Mouse (Mus musculus): ENCODE measurements at regions not wholly inside any gene's neighbourhood (a gene's known extent, or its start where the extent isn't known, plus 50 kb on each side); places are given as distances from the start of the nearest gene placed in this dataset.

DNA sequence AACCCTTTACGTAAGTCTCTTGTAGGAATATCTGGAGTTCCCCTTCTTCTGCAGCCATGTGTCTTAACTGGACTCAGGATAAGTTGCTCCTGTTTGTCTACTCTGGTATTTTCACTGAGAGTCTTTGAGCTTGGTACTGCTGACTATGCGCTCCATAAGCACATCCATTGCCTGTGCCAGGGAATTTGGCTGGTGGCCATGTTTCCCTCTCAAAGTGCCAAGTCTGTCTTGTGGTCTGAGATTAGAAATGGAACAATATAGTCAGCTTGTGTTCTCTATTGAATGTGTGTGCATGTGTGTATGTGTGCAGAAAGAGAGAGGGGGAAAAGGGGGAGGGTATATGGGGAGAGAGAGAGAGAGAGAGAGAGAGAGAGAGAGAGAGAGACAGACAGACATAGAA is 263.7 kb downstream of the Olfm4 start:
- DNase-seq: peak in 1 of 2 experiments; percentile 22

DNA sequence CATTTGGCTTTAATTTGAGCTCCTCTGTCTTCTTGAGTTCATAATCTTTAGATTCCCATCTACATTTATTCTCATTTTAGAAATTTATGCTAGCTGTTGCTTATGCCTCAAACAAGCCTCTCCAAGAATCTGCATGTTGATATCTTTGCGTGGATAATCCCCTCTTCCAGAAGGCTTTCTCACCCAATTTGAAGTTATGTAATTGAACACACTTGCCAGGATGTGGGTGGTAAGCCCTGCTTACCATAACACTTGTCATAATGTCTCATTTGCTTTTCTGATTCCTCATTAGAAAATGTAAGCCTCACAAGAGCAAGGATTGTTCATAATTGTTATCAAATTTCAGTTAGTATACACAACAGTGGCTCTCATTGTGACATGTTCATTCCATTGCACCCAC is 266.0 kb downstream of the Olfm4 start:
- DNase-seq: no peak

DNA sequence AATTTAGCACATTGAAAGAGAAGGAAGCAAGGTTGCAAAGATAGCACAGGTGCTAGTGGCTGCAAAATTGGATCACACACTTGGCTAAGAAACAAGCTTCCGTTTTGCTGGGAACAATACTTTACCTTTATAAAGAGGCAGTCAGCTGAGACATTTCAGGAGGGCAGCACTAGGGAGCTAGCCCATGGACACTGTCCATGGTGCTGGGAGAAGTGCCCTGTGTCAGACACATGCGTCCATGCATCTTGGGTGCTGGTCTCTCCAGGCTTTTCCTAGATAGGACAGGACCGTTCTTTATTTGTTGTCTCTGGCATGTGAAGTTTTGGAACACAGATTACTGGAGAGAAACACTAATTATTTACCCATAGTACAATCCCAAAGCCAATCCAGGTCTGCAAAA is 273.2 kb downstream of the Olfm4 start:
- DNase-seq: peak in 1 of 2 experiments; percentile 5

DNA sequence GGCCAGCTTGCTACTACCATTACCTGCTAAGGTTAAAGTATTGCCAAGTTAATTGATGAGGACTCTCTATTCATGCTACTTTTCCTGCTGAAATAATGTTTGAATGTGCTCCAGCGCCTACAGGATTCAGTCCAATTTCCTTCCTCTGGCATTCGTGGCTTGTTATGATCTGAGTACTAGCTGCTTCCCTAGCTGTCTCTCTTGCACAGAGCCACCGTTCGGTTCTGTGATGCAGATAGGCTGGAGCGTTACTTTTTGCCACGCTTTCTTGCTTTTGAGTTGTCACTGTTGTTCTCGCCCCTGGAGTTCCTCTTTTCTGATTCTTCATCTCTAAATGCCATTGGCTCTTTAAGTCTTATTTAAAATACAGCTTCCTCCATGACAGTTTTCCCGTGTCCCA is 279.3 kb downstream of the Olfm4 start:
- DNase-seq: no peak

DNA sequence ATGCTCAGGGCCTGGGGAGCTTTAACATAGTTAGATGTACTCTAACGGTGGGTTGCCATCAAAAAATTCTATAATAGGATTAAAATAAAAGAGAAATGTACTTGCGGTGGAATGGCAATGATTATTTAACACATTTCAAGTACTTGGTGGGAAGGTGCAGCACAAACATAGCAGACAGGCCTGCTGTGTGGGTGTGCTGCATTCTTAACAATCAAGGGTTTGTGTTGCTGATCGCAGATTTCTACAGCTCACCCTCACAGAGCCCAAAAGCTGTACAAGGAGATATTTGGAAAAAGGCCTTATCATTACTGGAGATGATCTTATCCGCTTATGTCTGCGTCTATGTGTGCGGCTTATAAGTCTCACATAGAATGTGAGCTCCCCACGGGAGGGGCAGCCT is 281.2 kb downstream of the Olfm4 start:
- DNase-seq: no peak

DNA sequence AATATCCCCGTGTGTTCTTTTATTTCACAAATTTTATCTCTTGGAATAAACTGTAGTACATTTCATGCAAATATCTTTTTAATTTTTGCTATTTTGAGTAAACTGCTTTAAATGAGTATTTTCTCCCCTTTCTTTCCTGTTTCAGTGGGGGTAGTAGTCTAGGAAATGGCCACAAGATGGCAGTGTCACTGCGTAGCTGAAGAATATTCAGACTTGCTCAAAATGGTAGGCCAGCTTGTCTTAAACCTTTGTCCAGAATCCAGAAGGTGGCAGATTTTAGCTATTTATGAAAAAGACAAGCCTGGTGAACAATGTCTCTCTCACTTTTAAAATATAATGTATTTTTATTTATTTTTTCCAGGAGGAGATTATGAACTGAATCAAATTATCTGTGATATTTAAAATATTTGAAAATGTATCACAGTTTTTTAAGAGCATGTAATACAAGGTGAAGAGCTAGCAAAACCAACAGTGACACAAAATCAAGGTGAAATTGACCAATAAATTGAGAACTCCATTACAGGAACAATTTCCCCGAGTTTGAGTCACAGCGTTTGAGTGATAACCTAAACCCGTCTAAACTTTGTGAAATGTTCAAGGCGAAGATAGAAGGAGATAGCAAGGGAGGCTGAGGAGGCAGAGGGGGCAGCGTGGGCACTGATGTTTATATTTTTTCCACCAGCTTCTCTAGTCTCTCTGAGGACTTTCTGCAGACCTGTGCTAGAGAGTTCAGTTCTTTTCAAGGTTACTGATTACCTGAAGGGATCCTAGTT is 285.5 kb downstream of the Olfm4 start:
- DNase-seq: peak; percentile 29 to 65

DNA sequence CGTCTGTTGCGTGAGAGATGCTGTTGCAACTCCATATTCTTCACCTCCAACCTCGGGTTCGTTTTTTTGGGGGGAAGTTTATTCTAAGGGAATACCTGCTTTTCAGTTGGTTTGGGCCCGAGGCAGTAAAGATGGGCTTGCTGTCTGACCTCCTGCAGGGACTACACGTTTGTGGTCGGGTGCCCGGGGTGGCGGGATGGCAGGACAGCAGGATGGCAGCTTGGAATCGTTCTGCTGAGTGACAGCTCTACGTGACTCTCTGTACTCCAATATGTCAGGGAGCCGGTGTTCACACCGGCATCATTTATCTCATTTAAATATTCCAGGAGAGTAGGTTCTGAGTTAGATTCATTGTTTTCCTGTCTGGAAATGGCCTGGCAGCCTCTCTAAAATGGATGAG is 286.2 kb downstream of the Olfm4 start:
- DNase-seq: no peak

DNA sequence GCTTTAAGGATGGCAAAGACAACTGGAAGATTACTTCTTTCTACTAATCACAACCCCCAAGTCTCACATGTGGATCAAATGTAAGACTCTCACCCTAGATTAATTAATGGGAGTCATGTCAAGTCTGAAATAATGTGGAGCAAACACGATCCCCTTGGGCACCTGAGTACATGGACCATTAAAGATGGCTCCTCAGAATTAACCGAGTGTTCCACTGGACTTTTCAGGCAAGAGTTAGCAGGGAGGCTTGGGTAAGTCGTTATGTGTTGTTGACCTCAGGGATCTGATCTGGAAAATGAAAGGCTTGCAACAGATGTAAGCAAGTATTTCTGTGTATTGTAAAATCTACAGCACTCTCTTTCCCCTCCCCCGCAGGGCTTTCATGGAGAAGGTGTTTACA is 296.3 kb downstream of the Olfm4 start:
- DNase-seq: no peak

DNA sequence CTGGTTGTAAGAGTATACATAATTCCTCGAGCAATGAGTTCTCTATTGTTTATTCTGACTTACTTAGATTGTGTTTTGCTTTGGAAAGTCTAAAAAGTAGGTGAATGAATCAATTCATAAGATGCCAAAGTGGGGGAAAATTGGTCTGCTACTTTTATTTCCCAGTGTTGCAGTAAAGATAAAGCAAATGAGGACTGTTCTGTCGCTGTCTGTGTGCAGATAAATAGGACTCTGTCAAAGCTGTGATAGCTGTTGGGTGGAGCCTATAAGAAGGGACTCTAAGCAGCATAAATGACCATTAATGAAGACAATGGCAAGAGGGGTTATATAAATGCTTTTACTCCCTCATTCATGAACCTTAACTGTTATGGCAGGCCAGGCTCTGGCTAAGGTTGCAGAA is 299.8 kb downstream of the Olfm4 start:
- DNase-seq: no peak

DNA sequence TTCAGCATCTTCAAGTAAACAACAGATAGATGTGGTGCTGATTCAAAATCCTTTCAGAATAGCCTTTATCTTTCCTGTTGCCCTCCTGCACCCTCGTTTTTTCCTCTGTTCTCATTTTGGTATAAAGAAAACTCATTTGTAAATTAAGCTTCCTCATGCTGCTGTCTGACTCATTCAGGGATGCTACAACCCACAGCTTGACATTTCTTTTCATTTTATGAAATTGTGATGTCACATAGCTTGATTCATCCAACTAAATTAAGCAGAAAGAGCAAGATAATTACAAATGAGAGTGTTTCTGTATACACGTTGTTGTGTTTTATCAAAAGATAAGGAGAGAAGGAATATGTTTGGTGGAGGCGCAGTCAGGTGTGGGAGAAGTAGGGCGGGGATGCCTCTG is 307.5 kb downstream of the Olfm4 start:
- no peak for DNase-seq

DNA sequence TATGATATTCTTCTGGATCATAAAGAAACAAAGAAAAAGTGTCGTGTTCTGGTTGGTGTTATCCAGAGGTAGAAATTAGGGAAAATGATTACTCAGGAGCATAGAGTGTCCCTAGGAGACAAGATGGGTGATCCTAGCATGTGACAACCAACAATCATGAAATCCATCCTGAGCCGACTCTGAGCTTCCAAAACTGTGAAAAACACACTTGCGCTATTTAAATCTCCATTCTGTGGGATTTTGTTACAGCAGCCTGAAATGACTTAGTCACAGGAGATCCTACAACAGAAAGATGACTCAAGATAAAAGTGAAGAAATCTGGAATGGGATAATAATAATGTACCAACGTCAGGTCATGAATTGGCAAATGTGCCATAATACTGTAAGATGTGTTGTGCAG is 309.5 kb downstream of the Olfm4 start:
- no peak for DNase-seq

DNA sequence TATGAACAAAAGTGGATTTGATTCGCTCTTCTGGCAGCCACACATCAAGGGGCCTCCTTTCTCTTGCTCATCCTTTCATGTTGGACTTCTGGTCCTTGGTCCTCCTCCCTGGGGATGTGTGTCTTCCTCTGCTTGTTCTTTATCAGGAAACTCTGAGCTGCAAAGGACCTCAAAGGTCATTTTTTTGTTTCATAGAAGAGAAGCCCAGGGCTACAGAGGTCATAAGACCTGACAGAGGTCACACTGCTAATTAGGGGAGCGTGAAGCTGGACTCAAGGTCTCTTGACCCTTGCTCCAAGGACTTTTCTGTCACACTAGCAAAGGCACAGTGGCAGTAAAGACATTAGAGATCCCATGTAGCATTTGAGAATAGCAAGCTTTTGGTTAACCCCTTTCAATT is 345.8 kb downstream of the Olfm4 start:
- DNase-seq: no peak

DNA sequence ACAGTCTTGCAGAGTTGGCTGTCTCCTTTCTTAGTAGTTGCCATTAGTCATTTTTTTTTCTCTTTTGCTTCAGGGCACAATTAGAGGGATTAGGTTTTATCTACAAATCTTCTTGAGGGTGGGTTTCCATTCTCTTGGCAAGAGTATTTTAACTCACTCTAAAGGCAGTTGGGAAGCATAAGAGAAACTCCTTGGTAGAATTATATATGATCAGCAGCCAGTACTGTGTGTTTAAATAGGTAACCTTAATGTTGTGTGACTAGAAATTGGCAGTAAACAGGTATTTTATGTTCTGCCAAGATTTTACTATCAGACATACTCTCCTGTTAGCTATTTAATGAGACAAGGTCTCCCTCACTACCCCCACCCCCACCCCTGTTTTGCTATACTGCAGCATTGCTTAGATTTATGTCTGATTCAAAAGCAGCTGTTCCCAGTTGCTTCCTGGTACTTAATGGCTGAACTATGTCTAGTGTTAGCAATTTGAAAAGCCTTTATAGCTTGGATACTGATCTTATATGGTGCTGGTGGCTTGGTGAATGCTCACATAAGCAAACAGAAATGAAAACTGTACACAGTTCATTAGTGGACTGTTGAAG is 378.2 kb downstream of the Olfm4 start:
- no peak for DNase-seq

DNA sequence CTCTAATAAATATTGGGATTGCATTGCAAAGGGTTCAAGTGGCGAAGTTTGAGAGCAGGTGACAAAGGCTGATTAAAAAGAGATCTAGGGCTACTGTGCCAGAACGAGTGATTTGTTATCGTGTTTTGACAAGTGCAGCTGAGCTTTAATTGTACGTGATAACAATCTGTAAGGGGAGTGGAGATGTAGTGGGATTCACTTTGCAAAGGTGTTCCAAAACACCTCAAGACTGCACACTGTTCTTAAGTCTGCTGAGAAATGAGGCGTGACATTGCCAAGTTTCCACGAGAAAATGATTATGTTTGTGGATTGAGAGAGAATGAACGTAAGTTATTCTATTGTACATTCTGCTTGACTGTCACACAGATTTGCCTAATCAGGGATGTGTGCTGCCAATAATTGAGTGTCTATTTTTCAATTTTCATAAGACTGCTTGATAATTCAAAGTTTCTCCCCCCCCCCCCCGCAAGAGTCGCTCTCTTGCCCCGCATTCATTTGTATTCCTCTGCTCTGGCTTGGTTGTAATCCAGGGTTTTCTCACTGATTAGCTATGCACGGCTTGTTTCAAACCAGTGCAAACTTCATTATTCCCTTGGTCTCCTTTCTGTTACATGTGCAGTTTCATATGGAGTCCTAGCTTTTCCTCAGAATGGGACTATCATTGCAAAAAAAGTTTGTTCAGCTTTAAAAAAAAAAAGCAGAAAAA is 385.7 kb downstream of the Olfm4 start:
- DNase-seq: no peak

DNA sequence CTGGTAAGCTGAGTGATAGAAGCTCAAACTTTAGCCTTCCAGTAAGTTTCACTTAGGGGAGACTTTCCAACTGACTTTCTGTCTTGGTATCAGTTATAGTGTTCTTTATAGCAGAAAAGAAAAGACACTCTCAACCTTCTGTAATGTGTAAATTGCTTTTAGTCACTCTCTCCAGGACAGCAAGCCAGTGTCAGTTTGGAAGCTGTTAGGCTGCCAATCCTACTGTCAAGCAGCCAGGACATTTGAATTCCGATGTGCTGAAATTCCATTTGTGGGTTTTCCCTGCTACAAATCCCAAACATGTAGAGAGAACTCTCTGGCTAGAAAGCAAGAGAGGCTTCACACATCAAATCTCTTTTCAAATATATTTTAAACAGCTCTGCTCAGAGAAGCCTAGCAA is 390.4 kb downstream of the Olfm4 start:
- DNase-seq: no peak

DNA sequence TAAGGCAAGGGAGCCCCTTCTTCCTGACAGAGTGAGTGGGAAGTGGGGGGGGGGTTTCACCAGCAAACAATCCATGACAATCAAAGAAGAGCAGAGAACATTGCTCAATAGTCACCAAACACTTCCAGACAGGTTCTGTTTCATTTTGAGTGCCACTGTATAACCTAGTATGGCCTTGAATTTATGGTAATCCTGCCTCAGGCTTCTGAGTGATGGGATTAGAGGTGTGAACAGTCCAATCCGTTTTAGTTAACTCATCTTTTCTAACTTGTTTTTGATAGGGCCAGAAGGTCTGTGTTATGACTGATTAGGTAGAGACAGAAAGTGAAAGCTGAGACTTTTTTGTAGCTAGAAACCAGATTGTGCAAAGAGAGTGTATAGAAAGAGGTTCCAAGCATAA is 393.2 kb downstream of the Olfm4 start:
- no peak for DNase-seq

DNA sequence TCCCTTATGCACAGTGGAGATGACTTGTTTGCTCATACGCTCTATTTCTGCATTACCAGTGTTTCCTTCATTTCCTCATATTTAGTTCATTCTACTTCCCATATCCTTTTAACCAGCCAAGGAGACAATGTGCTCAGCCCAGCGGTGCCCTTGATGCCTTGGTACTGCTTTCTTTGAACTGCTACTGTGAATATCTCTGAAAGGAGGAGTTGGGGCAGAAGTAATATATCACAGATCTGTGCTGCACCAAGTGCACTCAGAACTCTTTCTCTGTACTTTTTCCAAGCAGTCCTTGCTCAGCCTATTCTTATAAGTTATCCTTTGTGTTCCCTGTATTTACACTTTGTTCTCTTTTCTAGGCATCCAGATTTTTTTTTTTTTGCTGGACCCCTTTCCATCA is 407.5 kb downstream of the Olfm4 start:
- DNase-seq: no peak

DNA sequence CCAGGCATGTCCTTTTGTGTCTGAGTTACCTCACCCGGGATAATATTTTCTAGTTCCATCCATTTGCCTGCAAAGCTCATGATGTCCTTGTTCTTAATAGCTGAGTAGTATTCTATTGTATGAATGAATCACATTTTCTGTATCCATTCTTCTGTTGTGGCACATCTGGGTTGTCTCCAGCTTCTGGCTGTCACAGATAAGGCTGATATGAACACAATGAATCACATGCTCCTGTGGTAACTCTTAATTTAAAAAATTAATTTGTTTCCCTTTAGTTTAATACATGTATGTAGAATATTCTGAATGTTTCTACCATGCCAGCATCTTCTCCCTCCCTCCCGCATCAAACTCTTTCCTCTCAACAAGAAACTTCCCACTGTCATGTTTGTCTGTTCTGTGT is 424.4 kb downstream of the Olfm4 start:
- no peak for DNase-seq

DNA sequence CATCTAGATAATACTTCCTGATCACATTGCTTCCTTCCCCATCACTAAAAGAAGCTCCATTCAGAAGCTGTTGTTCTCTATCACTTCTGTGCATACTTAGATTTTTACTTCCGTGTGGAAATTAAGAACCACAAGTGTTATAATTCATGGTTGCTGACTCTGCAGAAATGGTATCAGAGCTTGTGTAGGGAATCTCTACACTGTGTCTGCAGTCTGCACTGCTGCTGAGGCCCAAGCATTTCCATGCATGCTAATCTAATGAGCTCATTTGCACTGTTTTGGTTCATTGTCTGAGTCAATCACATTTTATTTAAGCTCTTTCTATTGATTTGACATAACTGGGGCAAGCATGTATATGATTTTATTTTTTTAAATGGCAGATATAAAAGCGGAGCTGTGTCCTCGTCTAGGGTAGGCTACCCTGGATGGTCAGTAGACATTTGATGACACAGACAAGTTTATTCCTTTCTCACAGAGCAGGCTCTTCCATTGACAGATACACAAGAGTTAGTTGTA is 435.0 kb downstream of the Olfm4 start:
- no peak for DNase-seq

DNA sequence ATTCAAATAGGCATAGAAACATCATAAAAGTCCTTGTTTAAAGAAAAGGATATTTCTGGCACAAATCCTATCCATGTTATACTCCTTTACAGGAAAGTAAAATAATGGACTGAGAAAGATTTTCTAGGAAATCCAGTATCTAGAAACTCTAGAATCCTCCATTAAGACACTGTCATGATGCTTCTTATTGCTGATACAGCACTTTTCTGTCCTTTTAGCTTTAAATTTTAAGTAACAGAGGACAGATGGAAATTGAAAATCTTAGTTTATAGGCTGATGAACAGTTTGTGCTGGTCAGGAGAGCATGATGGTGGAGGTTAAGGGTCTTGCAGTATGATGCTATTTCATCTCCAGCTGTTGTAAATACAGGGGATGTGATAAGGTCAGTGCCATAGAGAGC is 459.9 kb downstream of the Olfm4 start:
- no peak for DNase-seq

DNA sequence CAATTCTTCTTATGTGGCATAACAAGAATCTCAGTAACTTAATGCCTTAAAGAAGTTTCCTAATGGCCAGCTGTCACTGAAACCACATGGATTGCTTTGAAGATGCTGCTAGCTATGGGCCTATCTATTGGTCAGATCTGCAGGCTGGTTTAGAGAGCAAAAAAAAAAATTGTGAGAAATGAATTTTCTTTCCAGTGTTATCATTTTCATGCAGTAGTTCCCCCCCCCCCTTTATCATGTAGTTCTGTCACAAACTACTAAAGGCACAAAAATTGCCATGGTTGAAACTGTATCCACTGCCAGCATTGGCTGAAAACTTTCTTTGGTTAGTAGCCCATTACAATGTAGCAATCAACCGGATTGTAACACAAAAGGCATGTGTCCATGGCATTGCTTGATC is 487.6 kb downstream of the Olfm4 start:
- DNase-seq: no peak

DNA sequence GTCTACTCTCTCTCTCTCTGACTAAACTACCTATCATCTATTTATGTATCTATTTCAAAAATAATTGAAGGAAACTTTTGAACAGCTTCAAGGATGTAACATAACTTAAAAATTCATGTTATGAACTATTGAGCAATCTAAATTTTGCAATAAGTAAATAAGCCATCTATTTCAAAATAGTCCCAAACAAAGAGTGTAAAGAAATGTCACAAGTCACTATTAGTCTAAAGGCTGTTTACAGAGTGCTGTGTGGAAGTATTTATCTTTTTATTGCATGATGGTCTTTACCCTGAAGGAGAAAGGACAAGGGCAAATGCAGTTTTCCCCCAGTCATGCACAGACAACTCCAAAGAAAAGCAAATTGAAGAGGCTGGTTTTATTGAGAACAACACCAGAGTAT is 496.0 kb downstream of the Olfm4 start:
- no peak for DNase-seq

DNA sequence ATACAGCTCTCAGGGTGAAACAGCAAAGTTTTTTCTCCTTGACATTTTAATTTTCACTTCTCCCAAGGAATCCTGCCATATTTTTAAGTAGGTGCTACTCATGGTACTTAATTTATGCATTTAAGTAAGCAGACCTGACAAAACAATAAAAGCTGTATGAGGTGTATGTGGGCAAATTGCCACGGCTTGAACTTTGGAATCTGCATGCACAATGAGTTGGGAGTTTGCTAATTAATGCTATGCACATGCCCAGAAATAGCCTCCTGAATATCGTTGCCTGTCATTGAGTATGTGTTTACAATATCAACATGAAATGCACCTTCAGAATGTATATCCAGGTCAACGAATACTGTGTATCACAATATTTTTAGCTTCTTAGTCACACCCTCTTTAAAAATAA is 498.9 kb downstream of the Olfm4 start:
- DNase-seq: no peak

DNA sequence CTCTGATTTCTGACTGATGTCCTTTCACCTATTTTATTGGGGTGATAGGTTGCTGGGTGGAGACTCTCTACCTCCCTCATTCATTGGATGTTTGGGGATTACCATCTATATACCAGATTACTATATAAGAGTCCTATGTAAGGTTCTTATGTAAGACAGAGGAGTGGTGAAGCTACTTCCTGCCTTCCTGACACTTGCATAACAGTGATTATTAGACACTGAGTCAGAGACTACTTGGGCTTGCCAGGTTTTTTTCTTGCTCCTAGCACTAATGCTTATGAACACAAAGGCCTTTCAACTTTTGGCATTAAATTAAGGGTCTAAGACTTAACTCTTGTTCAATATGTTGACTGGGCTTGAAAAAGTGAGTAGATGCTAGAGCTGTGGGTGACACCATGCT is 500.4 kb downstream of the Olfm4 start:
- no peak for DNase-seq

Data from kidney, adult 8-10 months (tissue).